ENCODE assay signal across 19 mouse cellular contexts in genomic region chr15:52136693-52137092, GRCm38 (mm10).
DNase-seq lines count a peak whose midpoint lies in the region; ATAC-seq and TF ChIP-seq lines count a peak whose summit lies in the region.
"Had no signal": no experiment of that assay in that cellular context is flagged by ENCODE, and none has a peak within 500 bp of the region (broad histone marks: within the 10 kb centered on the region; RNA-seq: fewer than 3 reads in every experiment).

No protein-coding gene starts in this region.

- no peaks in the 10 kb centered on the region for H3K36me3 ChIP-seq in liver, embryonic 14.5 days (replicated peaks; ENCODE audit: control insufficient read depth, insufficient read depth, low read depth)
- no peaks in the 10 kb centered on the region for H3K36me3 ChIP-seq in liver, embryonic 11.5 days (ENCODE audit: control insufficient read depth, insufficient read depth, low read length)
- H3K36me3 ChIP-seq in MEL (ENCODE audit: control insufficient read depth in 1 of 2, insufficient read depth in 2 of 2, low read length in 2 of 2): no peaks in the 10 kb centered on the region
- H3K36me3 ChIP-seq in kidney, embryonic 16.5 days (ENCODE audit: insufficient read depth, low read length): no peaks in the 10 kb centered on the region
- H3K36me3 ChIP-seq in forebrain, postnatal 0 days (ENCODE audit: insufficient read depth): no peaks in the 10 kb centered on the region
- H3K36me3 ChIP-seq: embryonic facial prominence, embryonic 10.5 days; embryonic facial prominence, embryonic 12.5 days; forebrain, embryonic 15.5 days had no signal

- no peaks in the 10 kb centered on the region for H3K9me3 ChIP-seq in liver, embryonic 14.5 days (ENCODE audit: control insufficient read depth, low read length)
- H3K9me3 ChIP-seq in liver, embryonic 11.5 days (ENCODE audit: control insufficient read depth, low read length): no peaks in the 10 kb centered on the region
- no peaks in the 10 kb centered on the region for H3K9me3 ChIP-seq in MEL (replicated peaks; ENCODE audit: insufficient read depth, low read length)
- H3K9me3 ChIP-seq in kidney, embryonic 16.5 days (ENCODE audit: low read length): no peaks in the 10 kb centered on the region
- no peaks in the 10 kb centered on the region for H3K9me3 ChIP-seq in forebrain, postnatal 0 days (ENCODE audit: low read length)
- H3K9me3 ChIP-seq: embryonic facial prominence, embryonic 10.5 days; embryonic facial prominence, embryonic 12.5 days; forebrain, embryonic 13.5 days; forebrain, embryonic 15.5 days had no signal

- H3K79me2 ChIP-seq in MEL (ENCODE audit: control insufficient read depth, insufficient read depth, low read length, poor library complexity): no peaks in the 10 kb centered on the region

- TF ChIP-seq EP300 in liver, embryonic 14.5 days (IDR thresholded peaks at IDR 0.05; ENCODE audit: low read depth): no peak
- TF ChIP-seq EP300 in MEL (IDR thresholded peaks at IDR 0.05; ENCODE audit: low read depth in 1 of 2, low read length in 2 of 2): no peak

- TF ChIP-seq CTCF in liver, embryonic 14.5 days (IDR thresholded peaks at IDR 0.05; ENCODE audit: low read depth): no peak
- no peak for TF ChIP-seq CTCF in MEL (IDR thresholded peaks at IDR 0.05 in 2 of 3, conservative IDR thresholded peaks at IDR 0.05 in 1 of 3; ENCODE audit: control insufficient read depth in 1 of 3, insufficient read depth in 1 of 3, low read depth in 2 of 3, low read length in 3 of 3, poor library complexity in 1 of 3, severe bottlenecking in 1 of 3)
- TF ChIP-seq CTCF in forebrain, postnatal 0 days (IDR thresholded peaks at IDR 0.05; ENCODE audit: low read depth): no peak

- no peak for TF ChIP-seq RAD21 in MEL (IDR thresholded peaks at IDR 0.05; ENCODE audit: low read depth, low read length)

- no peak overlapping the region for H3K4me2 ChIP-seq in liver, embryonic 14.5 days (ENCODE audit: low read depth)
- no peak overlapping the region for H3K4me2 ChIP-seq in liver, embryonic 11.5 days
- no peak overlapping the region for H3K4me2 ChIP-seq in kidney, embryonic 16.5 days (replicated peaks; ENCODE audit: low read depth, low read length)
- H3K4me2 ChIP-seq in forebrain, postnatal 0 days (ENCODE audit: low read depth): no peak overlapping the region
- H3K4me2 ChIP-seq: embryonic facial prominence, embryonic 12.5 days; forebrain, embryonic 13.5 days; forebrain, embryonic 15.5 days had no signal

- no peak overlapping the region for H3K27ac ChIP-seq in liver, embryonic 14.5 days
- no peak overlapping the region for H3K27ac ChIP-seq in liver, embryonic 11.5 days (ENCODE audit: low read depth, low read length)
- no peak overlapping the region for H3K27ac ChIP-seq in MEL (ENCODE audit: control insufficient read depth, low read depth, low read length)
- no peak overlapping the region for H3K27ac ChIP-seq in kidney, embryonic 16.5 days (ENCODE audit: low read length)
- H3K27ac ChIP-seq in forebrain, postnatal 0 days (ENCODE audit: low read depth, low read length): no peak overlapping the region
- H3K27ac ChIP-seq: embryonic facial prominence, embryonic 10.5 days; embryonic facial prominence, embryonic 12.5 days; forebrain, embryonic 13.5 days; forebrain, embryonic 15.5 days had no signal

- peak; percentile 35; the same call in 1 of the 2 replicates for ATAC-seq in liver, embryonic 14.5 days (ENCODE audit: insufficient read depth)
- no peak for ATAC-seq in liver, embryonic 11.5 days (replicated peaks; ENCODE audit: low FRiP score)
- ATAC-seq in megakaryocyte progenitor cell, adult 5-6 weeks (replicated peaks; ENCODE audit: poor library complexity): 0 out of 2 replicates have a peak, but pooled peaks have one; percentile 14
- ATAC-seq in kidney, embryonic 16.5 days (ENCODE audit: low FRiP score, low TSS enrichment): no peak
- no peak for ATAC-seq in forebrain, postnatal 0 days
- ATAC-seq: forebrain, embryonic 13.5 days; forebrain, embryonic 15.5 days had no signal

- H3K9ac ChIP-seq in liver, embryonic 14.5 days (replicated peaks): no peak overlapping the region
- H3K9ac ChIP-seq in liver, embryonic 11.5 days (ENCODE audit: low read depth, low read length): no peak overlapping the region
- H3K9ac ChIP-seq in MEL (ENCODE audit: control insufficient read depth, low read depth, low read length, poor library complexity, severe bottlenecking): no peak overlapping the region
- H3K9ac ChIP-seq in kidney, embryonic 16.5 days (replicated peaks; ENCODE audit: low read length): no peak overlapping the region
- no peak overlapping the region for H3K9ac ChIP-seq in forebrain, postnatal 0 days
- H3K9ac ChIP-seq: embryonic facial prominence, embryonic 12.5 days; forebrain, embryonic 13.5 days; forebrain, embryonic 15.5 days had no signal

- H3K27me3 ChIP-seq in liver, embryonic 14.5 days (ENCODE audit: control insufficient read depth, insufficient read depth, low read length): no peaks in the 10 kb centered on the region
- no peaks in the 10 kb centered on the region for H3K27me3 ChIP-seq in liver, embryonic 11.5 days (replicated peaks; ENCODE audit: control insufficient read depth, insufficient read depth, low read length)
- peaks cover 5 to 6% of the 10 kb centered on the region in 2 experiments for H3K27me3 ChIP-seq in MEL (ENCODE audit: control insufficient read depth in 1 of 2, insufficient read depth in 2 of 2, low read length in 2 of 2)
- no peaks in the 10 kb centered on the region for H3K27me3 ChIP-seq in kidney, embryonic 16.5 days (ENCODE audit: insufficient read depth, low read length)
- H3K27me3 ChIP-seq in forebrain, postnatal 0 days (ENCODE audit: insufficient read depth, low read length): no peaks in the 10 kb centered on the region
- H3K27me3 ChIP-seq: embryonic facial prominence, embryonic 12.5 days; forebrain, embryonic 13.5 days; forebrain, embryonic 15.5 days had no signal

- no peak for DNase-seq in liver, embryonic 14.5 days (ENCODE audit: low read depth in 3 of 3, low spot score in 3 of 3)
- no peak for DNase-seq in liver, embryonic 11.5 days (ENCODE audit: low spot score)
- no peak for DNase-seq in MEL (ENCODE audit: low read depth, low spot score)
- DNase-seq in adrenal gland, postnatal 25 days: no peak
- no peak for DNase-seq in forebrain, postnatal 0 days
- DNase-seq: adrenal gland, adult 2 months; adrenal gland, postnatal 10 days; adrenal gland, postnatal 36 days; cerebellum, adult 11-12 months; cerebellum, adult 2 months; cerebellum, adult 9-10 months; cerebellum, postnatal 10 days; cerebellum, postnatal 25 days had no signal

- no peak for TF ChIP-seq POLR2A in MEL (IDR thresholded peaks at IDR 0.05; ENCODE audit: control insufficient read depth in 1 of 2, insufficient read depth in 1 of 2, low read depth in 1 of 2, low read length in 2 of 2, poor library complexity in 1 of 2)

- no peak overlapping the region for H3K4me3 ChIP-seq in liver, embryonic 14.5 days (ENCODE audit: insufficient read depth in 1 of 2, low read depth in 2 of 2, low read length in 2 of 2)
- H3K4me3 ChIP-seq in liver, embryonic 11.5 days (ENCODE audit: low read depth, low read length): no peak overlapping the region
- H3K4me3 ChIP-seq in MEL (ENCODE audit: control insufficient read depth in 1 of 2, insufficient read depth in 1 of 2, low read depth in 2 of 2, low read length in 2 of 2): no peak overlapping the region
- no peak overlapping the region for H3K4me3 ChIP-seq in kidney, embryonic 16.5 days (ENCODE audit: low read length)
- no peak overlapping the region for H3K4me3 ChIP-seq in forebrain, postnatal 0 days (ENCODE audit: low read depth, low read length)
- H3K4me3 ChIP-seq: embryonic facial prominence, embryonic 10.5 days; embryonic facial prominence, embryonic 12.5 days; forebrain, embryonic 13.5 days; forebrain, embryonic 15.5 days had no signal

- 0 out of 4 replicates have a peak, but pooled peaks cover 0 to 2% of the 10 kb centered on the region in 2 experiments for H3K4me1 ChIP-seq in liver, embryonic 14.5 days (replicated peaks; ENCODE audit: control insufficient read depth in 2 of 2, insufficient read depth in 2 of 2, low read length in 1 of 2)
- H3K4me1 ChIP-seq in liver, embryonic 11.5 days (replicated peaks; ENCODE audit: control insufficient read depth, insufficient read depth, low read length): no peaks in the 10 kb centered on the region
- no peaks in the 10 kb centered on the region for H3K4me1 ChIP-seq in MEL (ENCODE audit: control insufficient read depth in 1 of 2, insufficient read depth in 2 of 2, low read length in 2 of 2)
- no peaks in the 10 kb centered on the region for H3K4me1 ChIP-seq in kidney, embryonic 16.5 days (ENCODE audit: insufficient read depth, low read length)
- no peaks in the 10 kb centered on the region for H3K4me1 ChIP-seq in forebrain, postnatal 0 days (ENCODE audit: insufficient read depth)
- H3K4me1 ChIP-seq: embryonic facial prominence, embryonic 10.5 days; embryonic facial prominence, embryonic 12.5 days; forebrain, embryonic 13.5 days; forebrain, embryonic 15.5 days had no signal

- 25% methylated on average over 3 of the region's 3 CpGs for WGBS in liver, embryonic 14.5 days (ENCODE audit: insufficient replicate concordance)
- 54% methylated on average over 3 of the region's 3 CpGs for WGBS in liver, embryonic 11.5 days
- 76% methylated on average over 3 of the region's 3 CpGs for WGBS in kidney, embryonic 16.5 days
- 79% methylated on average over 3 of the region's 3 CpGs for WGBS in forebrain, postnatal 0 days

TF ChIP-seq in MEL, 35 proteins besides CTCF, POLR2A, EP300 and RAD21:
- TF ChIP-seq ZC3H11A (IDR thresholded peaks at IDR 0.05; ENCODE audit: low read depth, low read length) (no peak), ETS1 (IDR thresholded peaks at IDR 0.05; ENCODE audit: low read depth, low read length) (0 out of 2 replicates have a peak, but pooled peaks have one; percentile 14), TCF12 (IDR thresholded peaks at IDR 0.05; ENCODE audit: low read depth, low read length) (peak; percentile 17; the same call in 1 of the 2 replicates)

Comparison
In these comparisons a context has a peak if more than half of its experiments do, and no peak if none do; other contexts are left out.
1. ATAC-seq: peak in liver, embryonic 14.5 days (single experiment) and megakaryocyte progenitor cell, adult 5-6 weeks (single experiment); none in liver, embryonic 11.5 days (single experiment), kidney, embryonic 16.5 days (single experiment) and forebrain, postnatal 0 days (single experiment).